Mouse (Mus musculus) forelimb bud, embryonic 11.5 days (tissue): ENCODE results near the gene Stk38.
"Not testable (repeated sequence)": the region's sequence is repeated elsewhere in the genome, so short reads cannot be mapped to it uniquely, and the experiment has no call there.

ENCODE experiments used
- DNase-seq: peaks from one replicate; pipeline ENCODE4 v3.0.0-alpha.2; 2012; ENCODE audit warnings: low read depth, low spot score

Stk38 gene

GRCm38 (mm10) chr17:29009181-29009580 lies 1.4 kb upstream of the Stk38 start:
- DNase-seq: no peak

DNA sequence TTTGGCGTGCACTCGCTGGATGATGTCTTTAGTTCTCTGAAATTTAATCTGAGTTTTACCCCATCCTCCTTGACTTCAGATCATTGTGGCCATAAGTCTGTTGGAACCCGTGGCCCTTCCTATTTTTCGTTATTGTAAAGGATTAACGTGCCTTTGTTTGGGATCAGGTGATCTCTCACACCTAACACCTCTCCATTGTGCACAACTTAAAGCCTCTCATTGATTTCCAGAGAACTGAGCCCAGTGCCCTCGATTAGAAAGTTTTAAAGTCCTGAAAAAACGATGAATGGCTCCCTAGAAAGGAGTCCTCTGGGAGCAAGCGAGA lies 493 bp upstream of the Stk38 start:
- no peak for DNase-seq

GRCm38 (mm10) chr17:29007243-29007640 lies 553 bp downstream of the Stk38 start:
- DNase-seq: no peak

GRCm38 (mm10) chr17:29006812-29007211 lies 983 bp downstream of the Stk38 start:
- no peak for DNase-seq

- DNase-seq: no peak
Measured at GRCm38 (mm10) chr17:29005002-29005401, 2.8 kb downstream of the Stk38 start.

DNA sequence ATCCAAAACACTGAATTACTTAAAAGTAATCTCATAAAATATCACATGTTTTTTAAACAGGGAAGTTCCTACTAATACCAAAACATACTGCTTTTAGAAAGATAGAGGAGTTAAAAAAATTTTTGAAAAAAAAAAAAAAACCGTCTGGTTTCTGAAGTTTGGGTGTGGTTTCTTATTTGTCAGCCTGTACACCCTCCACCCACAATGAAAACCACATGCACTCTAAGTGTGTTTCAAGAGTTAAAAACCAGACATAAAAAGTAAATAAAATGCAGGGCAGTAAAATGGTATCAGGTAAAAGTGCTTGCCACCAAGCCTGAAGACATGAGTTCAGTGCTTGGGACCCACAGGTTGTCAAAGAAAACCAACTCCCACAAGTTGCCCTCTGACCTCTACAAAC lies 4.1 kb downstream of the Stk38 start:
- no peak for DNase-seq

DNA sequence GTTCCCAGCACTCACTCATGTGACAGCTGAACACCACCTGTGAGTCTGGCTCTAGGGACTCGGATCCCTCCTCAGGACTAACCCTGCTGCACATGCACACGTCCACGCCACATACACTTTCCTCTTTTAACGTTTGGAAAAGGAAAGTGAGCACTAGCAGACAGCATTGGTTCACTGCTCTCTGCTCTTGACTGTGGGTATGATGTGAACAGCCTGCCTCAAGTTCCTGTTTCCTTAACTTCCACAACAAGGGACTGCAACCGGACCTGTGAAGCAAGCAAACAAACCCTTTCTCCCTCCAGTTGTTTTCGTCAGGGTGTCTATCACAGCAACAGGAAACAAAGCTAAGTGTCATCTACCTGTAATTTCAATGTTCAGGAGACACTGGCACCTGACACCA lies 7.3 kb downstream of the Stk38 start:
- DNase-seq: no peak

- no peak for DNase-seq
Measured at GRCm38 (mm10) chr17:28994615-28995014, 13.2 kb downstream of the Stk38 start.

DNA sequence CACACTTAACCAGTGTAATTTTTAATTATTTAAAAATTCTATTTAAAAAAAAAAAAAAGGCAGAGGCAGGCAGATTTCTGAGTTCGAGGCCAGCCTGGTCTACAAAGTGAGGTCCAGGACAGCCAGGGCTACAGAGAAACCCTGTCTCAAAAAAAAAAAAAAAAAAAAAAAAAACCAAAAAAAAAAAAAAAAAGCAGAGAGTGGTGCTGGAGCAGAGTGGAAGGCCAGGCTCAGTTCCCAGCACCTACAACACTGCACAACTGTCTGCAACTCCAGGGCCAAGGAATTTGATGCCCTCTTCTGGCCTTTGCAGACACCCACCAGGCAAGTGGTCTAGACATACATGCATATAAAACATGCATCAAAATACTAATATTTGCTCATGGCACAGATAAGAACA lies 14.8 kb downstream of the Stk38 start:
- not testable (repeated sequence) for DNase-seq

DNA sequence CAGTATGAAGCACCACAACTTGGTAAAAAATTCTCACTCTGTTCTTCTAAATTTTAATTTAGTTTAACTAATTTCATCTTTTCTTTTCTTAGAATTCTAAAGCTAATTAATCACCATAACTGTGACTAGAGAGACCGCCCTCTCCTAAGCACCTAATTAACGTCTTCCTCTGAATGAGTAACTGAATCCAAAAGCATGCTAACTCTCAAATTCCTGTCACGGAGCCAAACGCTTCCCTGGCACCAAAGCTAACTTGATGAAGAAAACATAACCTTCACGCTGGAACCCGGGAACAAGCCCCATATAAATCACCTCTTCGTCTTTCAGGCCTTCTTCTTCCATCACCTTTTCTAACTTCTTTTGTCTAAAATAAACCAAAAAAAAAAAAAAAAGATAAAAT lies 15.7 kb downstream of the Stk38 start:
- DNase-seq: no peak

GRCm38 (mm10) chr17:28991286-28991685 lies 16.5 kb downstream of the Stk38 start:
- DNase-seq: no peak

DNA sequence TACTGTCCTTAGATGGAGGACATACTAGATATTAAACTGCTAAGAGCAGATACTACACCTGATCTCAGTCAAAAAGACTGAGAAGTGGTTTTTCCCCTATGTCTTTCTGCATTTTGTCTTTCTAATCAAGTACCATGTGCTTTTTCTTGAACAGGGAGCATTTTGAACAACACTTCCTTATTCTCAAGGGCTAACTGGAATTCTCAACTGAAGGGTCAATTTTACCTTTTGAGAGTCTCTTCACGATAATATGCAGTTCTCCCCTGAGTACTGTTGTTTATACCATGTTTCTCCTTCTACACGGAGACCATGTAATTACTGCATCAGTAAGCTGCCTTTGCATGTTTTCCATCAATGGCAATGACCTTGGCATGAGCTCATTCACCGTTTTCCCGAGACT lies 17.7 kb downstream of the Stk38 start:
- no peak for DNase-seq

DNA sequence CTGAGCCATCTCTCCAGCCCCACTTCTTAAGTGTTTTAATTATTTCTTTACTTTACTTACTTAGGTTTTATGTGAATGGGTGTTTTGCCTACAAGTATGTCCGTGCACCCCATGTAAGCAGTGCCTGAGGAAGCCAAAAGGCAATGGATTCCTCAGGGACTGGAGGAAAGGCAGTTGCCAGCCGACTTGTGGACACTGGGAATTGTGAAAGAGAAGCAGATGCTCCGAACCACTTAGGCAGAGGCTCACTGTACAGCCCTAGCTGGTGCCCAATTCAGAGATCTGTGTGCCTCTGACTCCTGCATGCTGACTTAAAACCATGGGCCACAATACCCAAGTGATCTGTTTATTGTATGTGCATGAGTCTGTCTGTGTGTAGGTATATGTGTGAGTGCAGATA lies 18.8 kb downstream of the Stk38 start:
- no peak for DNase-seq

DNA sequence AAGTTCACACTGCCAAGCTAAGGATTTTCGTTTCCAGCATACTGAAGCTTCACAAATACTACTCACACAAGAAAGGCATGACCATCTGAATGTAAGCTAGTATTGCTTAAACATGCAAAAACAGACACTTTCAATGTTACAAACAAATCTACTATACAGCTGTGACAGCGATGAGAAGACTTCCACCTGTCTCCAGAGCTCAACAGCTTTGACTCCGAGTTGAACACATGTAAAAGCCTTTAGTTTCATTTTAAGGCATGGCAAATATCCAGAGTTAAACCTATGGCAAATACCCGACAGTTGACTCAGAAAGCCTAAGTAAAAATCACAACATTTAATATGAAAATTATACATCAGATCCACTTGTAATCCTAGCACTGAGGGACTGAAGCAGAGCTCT lies 19.5 kb downstream of the Stk38 start:
- no peak for DNase-seq

GRCm38 (mm10) chr17:28987713-28988112 lies 20.1 kb downstream of the Stk38 start:
- DNase-seq: peak; percentile 53

- DNase-seq: peak; percentile 47
Measured at GRCm38 (mm10) chr17:28986833-28987232, 21.0 kb downstream of the Stk38 start.

GRCm38 (mm10) chr17:28984724-28985420 lies 22.9 kb downstream of the Stk38 start:
- DNase-seq: no peak

DNA sequence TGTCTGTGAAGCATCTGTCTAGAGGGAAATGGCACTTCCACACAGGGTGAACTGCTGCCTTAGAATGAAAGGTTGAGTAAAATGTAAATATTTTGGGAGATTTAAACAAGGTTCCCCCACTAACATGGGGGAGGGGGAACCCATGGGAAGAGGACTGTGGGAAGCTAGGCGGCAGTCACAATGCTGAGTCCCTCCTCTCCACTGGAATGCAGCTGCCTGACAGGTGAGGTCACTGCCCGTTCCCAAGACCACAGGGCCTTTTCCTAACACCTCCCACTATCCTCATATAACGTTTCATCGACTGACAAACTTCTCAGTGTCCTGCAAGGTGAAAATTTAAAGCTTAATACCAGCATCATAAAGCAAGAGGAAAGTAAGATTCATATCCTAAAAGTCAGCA lies 25.2 kb downstream of the Stk38 start:
- no peak for DNase-seq

GRCm38 (mm10) chr17:28981081-28981480 lies 26.7 kb downstream of the Stk38 start:
- DNase-seq: no peak

- DNase-seq: no peak
Measured at GRCm38 (mm10) chr17:28979091-28979490, 28.7 kb downstream of the Stk38 start.

- no peak for DNase-seq
Measured at GRCm38 (mm10) chr17:28970122-28970521, 37.7 kb downstream of the Stk38 start.

- DNase-seq: no peak
Measured at GRCm38 (mm10) chr17:28967021-28967610, 40.7 kb downstream of the Stk38 start.

- DNase-seq: no peak
Measured at GRCm38 (mm10) chr17:28961596-28961995, 46.2 kb downstream of the Stk38 start.

GRCm38 (mm10) chr17:28960597-28960996 lies 47.2 kb downstream of the Stk38 start:
- DNase-seq: no peak
